Mouse (Mus musculus) E14TG2a.4 (cell line): Measurements from ENCODE around the gene Zkscan1.

ENCODE experiments used
- CTCF ChIP-seq: conservative IDR thresholded peaks from 2 replicates; pipeline ENCODE4 v1.5.1; 2014; ENCODE audit warnings: low read length
- POU5F1 ChIP-seq: IDR thresholded peaks from 2 replicates; pipeline ENCODE4 v1.6.1; 2014; ENCODE audit warnings: low read length, borderline replicate concordance

DNA sequence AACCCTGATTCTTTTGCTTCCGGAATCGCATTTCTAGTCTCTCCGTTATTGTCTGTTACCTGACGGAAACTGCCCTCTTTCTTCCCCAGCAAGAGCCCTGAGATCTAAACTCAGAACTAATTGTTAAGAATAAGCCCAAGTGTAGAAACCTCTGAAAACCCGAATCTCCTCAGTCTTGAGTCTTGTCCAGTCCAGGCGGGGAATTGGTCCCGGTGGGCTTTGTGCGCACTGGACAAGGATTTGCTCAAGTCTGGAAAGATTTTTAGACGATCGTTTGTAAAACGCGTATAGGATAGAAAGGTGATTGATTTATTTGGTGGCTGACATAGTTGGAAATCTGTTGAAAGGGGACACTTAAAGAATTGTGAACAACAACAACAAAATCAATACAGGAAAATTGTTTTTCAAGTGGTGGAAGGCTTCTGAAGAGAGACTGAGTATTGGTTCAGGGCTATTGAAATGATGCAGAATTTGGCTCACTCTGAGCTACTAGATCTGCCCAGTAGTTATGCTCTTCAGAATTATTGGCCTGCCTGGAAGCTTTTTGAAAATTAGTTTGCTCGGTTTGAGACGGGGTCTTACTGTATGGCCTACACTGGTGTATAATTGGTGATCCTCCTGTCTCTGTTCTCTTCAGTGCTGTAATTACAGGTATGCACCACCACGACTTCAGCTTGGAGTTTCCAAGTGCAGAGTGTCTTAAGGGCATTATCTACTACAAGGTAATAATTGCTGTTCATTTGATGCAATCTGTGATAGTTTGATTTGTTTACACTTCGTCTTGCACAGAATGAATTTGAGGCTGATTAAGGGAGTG, 32.5 kb downstream of the Zkscan1 start:
- no peak for TF ChIP-seq CTCF
- no peak for TF ChIP-seq POU5F1
